Mouse (Mus musculus): ENCODE results near the gene Sh3bp1.
"Not testable (repeated sequence)": the region's sequence is repeated elsewhere in the genome, so short reads cannot be mapped to it uniquely, and the experiment has no call there.

Sh3bp1 gene

GRCm38 (mm10) chr15:78877810-78878390 is 21.7 kb upstream of the Sh3bp1 start:
- no peak for DNase-seq (ENCODE audit: low read depth)

- DNase-seq (ENCODE audit: low read depth): not testable (repeated sequence)
Observed at GRCm38 (mm10) chr15:78878792-78879516, 20.6 kb upstream of the Sh3bp1 start.

- no peak for DNase-seq (ENCODE audit: low read depth)
Observed at GRCm38 (mm10) chr15:78880432-78880831, 19.1 kb upstream of the Sh3bp1 start.

GRCm38 (mm10) chr15:78881828-78882227 is 17.7 kb upstream of the Sh3bp1 start:
- DNase-seq (ENCODE audit: low read depth): no peak

GRCm38 (mm10) chr15:78889401-78889853 is 10.1 kb upstream of the Sh3bp1 start:
- no peak for DNase-seq (ENCODE audit: low read depth)

- no peak for DNase-seq (ENCODE audit: low read depth)
Observed at GRCm38 (mm10) chr15:78892440-78892839, 7.1 kb upstream of the Sh3bp1 start.

- DNase-seq (ENCODE audit: low read depth): no peak
Observed at GRCm38 (mm10) chr15:78894726-78895125, 4.8 kb upstream of the Sh3bp1 start.

GRCm38 (mm10) chr15:78895741-78896140 is 3.8 kb upstream of the Sh3bp1 start:
- DNase-seq (ENCODE audit: low read depth): no peak

GRCm38 (mm10) chr15:78896149-78896548 is 3.4 kb upstream of the Sh3bp1 start:
- DNase-seq (ENCODE audit: low read depth): no peak

- no peak for DNase-seq (ENCODE audit: low read depth)
Observed at GRCm38 (mm10) chr15:78897488-78897887, 2.1 kb upstream of the Sh3bp1 start.

- no peak for DNase-seq (ENCODE audit: low read depth)
Observed at GRCm38 (mm10) chr15:78898507-78899001, 1.0 kb upstream of the Sh3bp1 start.

GRCm38 (mm10) chr15:78899409-78899739 is 194 bp upstream of the Sh3bp1 start, which contains the start of gene Gm49510:
TSS of gene Gm49510 (plus strand) at chr15:78899667.
- no peak for DNase-seq (ENCODE audit: low read depth)

- DNase-seq (ENCODE audit: low read depth): no peak
Observed at GRCm38 (mm10) chr15:78900585-78901421, 1.2 kb downstream of the Sh3bp1 start.

- no peak for DNase-seq (ENCODE audit: low read depth)
Observed at GRCm38 (mm10) chr15:78901422-78901789, 1.8 kb downstream of the Sh3bp1 start.

GRCm38 (mm10) chr15:78903243-78903642 is 3.7 kb downstream of the Sh3bp1 start:
- DNase-seq (ENCODE audit: low read depth): no peak

- DNase-seq (ENCODE audit: low read depth): no peak
Observed at GRCm38 (mm10) chr15:78908399-78908798, 8.8 kb downstream of the Sh3bp1 start.

- DNase-seq (ENCODE audit: low read depth): no peak
Observed at GRCm38 (mm10) chr15:78908982-78909381, 9.4 kb downstream of the Sh3bp1 start.

- DNase-seq (ENCODE audit: low read depth): no peak
Observed at GRCm38 (mm10) chr15:78912040-78912439, 12.5 kb downstream of the Sh3bp1 start.

- DNase-seq (ENCODE audit: low read depth): peak; percentile 95
Observed at GRCm38 (mm10) chr15:78913632-78914090, 14.1 kb downstream of the Sh3bp1 start, which contains the start of gene Pdxp. TSS of gene Pdxp (plus strand) at chr15:78913919.

GRCm38 (mm10) chr15:78914091-78914822 is 14.7 kb downstream of the Sh3bp1 start:
- no peak for DNase-seq (ENCODE audit: low read depth)

- no peak for DNase-seq (ENCODE audit: low read depth)
Observed at GRCm38 (mm10) chr15:78914823-78915659, 15.5 kb downstream of the Sh3bp1 start.

Data from fibroblast of lung, adult 2 months (primary cell).